Mouse (Mus musculus): ENCODE results near the gene Slc35d3. TPM values are rescaled to one million over a fixed set of nuclear protein-coding genes. Genes with fewer than 3 reads are reported as not detected.

The Slc35d3 gene
- total RNA-seq, 2 experiments from 2014 or later = 0.44 to 0.70 TPM

DNA sequence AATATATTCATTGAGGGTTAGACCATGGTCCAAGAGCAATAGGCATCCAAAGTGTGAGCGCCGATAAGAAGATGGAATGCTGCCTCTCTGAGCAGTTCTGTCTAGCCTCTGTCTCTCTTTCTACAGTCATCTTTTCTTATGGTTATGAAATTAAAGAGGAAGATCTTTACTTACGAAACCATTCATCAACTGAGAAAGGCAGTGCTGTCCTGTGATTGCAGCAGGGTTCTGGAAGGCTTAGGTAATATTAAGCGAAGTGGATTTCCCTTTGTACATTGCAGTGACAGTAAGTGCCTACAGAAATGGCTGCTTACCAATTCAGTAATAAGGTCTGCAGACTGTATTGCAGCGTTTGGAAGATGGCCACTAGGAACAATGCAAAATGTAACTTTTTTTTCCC is 11.4 kb downstream of the Slc35d3 start:
- DNase-seq (ENCODE audit: extremely low spot score in 1 of 2, low spot score in 1 of 2) = no peak

DNA sequence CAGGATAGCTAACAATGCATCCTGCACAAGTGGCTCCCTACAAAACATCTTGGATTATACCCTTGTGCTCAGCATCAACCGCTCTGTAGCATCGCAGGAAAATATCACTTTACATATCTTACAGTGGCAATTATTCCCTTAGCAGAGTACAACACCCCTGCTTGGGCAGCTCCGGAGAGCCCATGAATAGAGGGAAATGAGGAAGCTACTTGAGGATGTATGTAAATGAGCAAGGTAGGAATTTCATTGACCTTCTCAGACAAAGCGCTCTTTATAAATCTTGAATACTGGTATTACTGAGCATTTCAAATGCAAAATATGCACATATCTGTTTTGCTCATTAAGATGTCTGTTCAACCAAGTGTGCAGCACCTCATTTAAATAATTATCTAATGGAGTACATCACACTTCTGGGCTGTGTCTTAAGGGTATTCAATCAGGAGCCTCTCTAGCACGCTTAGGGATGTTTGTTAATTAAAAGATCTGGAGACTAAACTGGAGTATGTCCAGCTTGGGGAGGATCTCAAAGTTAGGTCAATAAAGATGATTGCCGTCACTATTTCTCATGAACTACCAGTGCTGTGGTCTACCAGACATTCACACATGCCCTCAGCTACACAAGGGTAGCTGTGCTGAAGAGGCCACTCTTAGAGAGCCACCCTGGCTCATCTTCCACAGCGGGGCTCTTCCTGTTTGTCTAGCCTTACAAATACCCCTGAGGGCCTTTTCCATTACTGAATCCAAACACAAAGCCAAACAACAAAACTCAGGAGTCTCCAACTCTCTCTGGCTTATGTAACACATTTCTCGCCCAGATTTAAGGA is 15.2 kb downstream of the Slc35d3 start:
- no peak for DNase-seq (ENCODE audit: extremely low spot score in 1 of 2, low spot score in 1 of 2)

DNA sequence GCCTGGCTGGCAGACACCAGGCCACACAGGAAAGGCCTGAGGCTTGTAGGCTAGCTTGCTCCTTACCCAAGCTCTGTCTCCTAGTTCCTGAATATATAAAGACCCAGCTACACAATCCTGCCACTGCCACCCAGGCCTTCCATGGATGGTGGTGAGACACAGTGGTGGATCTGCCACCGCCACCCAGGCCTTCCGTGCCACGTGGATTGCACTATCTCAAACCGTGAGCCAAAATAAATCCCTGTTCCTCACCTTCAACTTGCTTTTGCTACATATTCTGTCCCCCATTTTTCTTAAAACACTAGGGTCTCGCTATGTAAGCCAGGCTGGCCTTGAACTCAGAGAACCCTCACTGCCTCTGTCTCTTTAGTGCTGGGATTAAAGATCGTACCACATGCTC is 17.0 kb downstream of the Slc35d3 start:
- DNase-seq (ENCODE audit: extremely low spot score in 1 of 2, low spot score in 1 of 2) = no peak

DNA sequence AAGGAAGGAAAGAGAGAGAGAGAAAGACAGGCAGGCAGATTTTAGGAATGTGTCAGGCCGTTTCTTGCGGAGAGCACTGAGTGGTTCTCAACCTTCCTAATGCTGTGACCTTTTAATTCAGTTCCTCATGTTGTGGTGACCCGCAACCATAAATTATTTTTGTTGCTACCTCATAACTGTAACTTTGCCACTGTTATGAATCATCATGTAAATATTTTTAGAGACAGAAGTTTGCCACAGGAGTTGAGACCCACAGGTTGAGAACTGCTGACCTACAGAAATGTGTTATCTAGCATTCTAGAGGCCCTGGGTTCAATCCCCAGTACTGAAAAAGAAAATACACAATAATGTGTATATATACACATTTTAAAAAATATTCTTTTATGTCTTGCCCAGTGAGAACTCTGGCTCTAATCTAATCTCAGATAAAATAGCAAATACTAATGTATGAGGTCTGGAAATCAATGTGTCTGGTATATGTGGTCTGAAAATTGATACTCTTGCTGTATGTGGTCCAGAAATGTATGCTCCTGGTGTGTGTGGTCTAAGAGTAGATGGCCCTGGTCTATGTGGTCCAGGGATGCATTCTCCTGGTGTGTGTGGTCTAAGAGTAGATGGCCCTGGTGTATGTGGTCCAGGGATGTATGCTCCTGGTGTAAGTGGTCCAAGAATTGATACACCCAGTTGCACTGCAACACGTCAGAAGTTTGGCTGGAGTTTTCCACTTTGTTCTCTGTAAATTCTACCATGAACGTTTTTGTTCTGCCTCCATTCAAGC is 20.0 kb downstream of the Slc35d3 start:
- no peak for DNase-seq (ENCODE audit: extremely low spot score in 1 of 2, low spot score in 1 of 2)

DNA sequence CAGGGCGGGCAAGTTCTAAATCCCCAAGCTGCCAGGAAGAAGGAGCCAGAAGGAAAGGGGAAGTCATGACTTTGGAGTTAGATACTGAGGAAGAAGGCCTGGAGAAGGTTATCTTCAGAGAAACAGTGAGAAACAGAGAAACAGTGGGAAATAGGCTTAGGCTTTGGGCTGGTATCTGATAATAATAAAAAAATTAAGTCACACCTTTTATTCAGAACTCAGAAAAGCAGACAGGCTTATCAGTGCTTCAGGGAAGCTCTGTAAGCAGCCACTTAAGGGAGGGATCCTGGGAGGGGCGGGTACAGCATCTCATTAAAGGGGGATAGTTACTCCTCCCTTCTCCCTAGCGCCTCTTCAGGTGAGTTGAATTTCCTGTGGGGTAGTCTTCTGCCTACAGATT is 30.3 kb downstream of the Slc35d3 start:
- DNase-seq (ENCODE audit: extremely low spot score in 1 of 2, low spot score in 1 of 2) = no peak

DNA sequence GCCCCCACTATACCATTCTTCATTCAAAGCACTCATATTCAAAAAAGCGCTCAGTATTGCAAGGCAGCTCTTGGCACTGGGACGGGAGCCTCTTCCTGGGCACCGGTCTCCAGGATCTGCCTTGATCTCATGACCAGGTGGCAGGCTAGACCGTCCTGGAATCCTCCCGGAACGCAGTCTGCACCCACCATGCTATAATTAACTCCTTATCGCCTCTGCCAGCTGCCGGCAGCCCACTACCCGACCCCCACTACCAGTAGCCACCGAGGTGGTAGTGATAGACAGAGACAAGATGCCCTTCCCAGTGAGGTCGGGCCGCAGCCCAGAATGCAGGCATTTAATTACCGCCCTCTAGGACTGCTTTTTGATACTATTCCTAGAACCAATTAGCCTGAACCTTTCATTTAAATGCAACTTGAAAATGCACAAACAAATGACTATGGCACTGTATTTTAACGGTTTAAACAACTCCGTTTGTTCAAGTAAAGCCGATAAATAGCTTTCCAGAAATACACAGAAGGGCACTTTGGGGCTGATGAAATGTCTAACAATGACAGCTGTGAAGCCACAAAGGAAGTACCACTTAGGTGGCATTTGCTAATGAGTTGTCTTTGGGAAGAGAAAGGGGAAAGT is 32.4 kb downstream of the Slc35d3 start:
- no peak for DNase-seq (ENCODE audit: extremely low spot score in 1 of 2, low spot score in 1 of 2)

DNA sequence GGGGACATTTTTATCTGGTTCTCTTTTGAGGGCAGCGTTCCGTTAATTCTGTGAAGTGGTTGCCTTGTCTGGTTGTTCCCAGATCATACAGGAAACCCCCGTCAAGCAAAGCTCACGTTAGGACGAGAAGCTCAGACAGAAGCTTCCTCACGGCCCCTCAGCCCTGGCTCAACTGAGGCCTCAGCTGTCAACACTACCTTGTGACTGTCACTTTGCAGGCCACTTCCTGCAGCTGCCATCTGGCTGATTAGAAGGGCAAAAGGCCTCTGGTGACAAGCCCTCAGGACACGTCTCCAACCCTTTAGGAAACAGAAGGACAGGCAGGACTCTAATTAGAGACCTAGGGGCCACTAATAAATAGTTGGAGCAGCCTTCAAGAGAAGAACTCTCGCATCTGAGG is 35.9 kb downstream of the Slc35d3 start:
- no peak for DNase-seq (ENCODE audit: extremely low spot score in 1 of 2, low spot score in 1 of 2)

DNA sequence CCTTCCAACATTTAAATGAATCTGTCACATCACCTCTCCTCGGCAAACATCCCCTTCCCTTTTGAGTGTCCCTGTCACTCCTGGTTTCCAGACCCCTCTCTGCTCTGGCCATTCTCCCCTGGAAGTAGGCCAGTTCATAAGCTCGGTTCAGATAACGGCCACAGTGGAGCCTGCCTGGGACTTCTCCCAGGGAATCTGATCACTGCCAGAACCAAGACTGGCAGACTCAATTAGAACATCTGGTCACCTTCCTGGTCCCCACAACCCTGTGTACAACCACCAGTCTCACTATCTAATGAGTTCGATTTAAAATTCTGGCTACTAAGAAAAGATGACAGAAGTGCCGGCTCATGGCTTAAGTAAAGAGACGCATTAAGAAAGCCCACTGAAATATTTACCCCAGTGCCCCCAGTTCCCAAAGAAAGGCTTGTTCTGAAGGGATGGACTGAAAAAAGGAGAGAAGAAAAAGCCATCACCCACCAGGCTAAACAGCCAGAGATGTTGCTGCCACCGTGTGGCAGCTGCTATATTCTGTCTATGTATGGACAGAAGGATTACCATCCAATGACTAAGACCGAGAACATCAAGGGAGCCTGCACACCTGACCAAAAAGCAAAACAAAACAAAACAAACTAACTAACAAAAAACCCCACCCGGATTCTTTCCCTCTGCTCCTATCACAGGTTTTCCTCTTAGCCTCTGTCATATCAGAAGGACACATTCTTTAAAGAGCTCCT is 39.7 kb downstream of the Slc35d3 start:
- DNase-seq (ENCODE audit: extremely low spot score in 1 of 2, low spot score in 1 of 2) = peak in 1 of 2 experiments; percentile 51

DNA sequence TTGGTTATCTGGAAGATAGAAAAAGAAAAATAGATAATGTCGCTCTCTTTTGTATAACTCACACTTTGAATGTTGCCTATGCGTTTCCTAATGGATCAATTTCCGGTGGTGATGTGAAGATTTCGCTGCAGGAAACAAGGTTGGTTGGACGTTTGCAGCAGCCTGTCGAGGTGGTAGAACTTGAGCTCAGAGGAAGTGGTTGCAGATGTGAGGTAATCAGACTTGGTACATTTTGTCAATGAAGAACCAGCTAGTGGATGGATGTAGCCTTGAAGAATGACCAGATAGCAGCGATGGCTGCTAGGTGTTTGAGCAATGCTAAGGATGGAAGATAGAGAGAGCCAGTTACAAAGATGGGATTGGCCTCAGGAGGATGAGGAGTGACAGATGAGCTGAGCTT is 46.5 kb downstream of the Slc35d3 start:
- no peak for DNase-seq (ENCODE audit: extremely low spot score in 1 of 2, low spot score in 1 of 2)

DNA sequence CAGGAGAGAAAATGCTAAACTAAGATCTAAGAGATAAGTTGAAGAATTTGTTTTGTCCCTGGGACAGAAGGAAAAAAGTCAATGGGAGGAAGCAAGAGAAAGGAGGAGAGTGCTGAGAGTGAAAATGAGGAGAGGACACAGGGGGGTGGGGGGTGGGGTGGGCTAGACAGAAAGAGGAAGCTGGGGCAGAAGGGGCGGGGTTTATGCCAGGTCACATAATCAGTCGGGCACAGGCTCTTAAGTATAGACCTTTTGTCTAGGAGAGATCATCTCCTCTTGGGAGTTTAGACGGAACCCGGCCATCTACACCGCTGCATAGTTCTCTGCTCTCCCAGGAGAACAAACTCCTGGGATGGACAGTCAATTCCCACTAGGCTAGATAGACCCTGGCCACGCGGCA is 48.3 kb downstream of the Slc35d3 start:
- no peak for DNase-seq (ENCODE audit: extremely low spot score in 1 of 2, low spot score in 1 of 2)

Other genes with a start within 250 kb of the Slc35d3 start
- gene Il22ra2, start 229.5 kb downstream of the Slc35d3 start, total RNA-seq (2021) = not detected
- not detected for gene Il20ra, start 138.9 kb downstream of the Slc35d3 start, total RNA-seq (2021)
- 10 to 100 TPM; 21.9 to 23.2 TPM for gene Pex7, start 56.2 kb upstream of the Slc35d3 start, total RNA-seq (2021)
- 10 to 100 TPM; 22.6 to 23.5 TPM for gene Map3k5, start 83.0 kb upstream of the Slc35d3 start, total RNA-seq (2021)

Data from layer of hippocampus, postnatal 25 days (tissue).